Mouse (Mus musculus) midbrain, embryonic 15.5 days (tissue): ENCODE measurements around the gene Il31ra. TPM values are rescaled to one million over a fixed set of nuclear protein-coding genes. Genes with fewer than 3 reads are reported as not detected.
"Not testable (repeated sequence)": the region's sequence is repeated elsewhere in the genome, so short reads cannot be mapped to it uniquely, and the experiment has no call there.

Experiments
- ATAC-seq: fragments of 200-750 bp; cut with Nextera tagmentation; replicated peaks from 2 replicates; pipeline ENCODE4 v1.8.0; 2017; ENCODE audit warnings: moderate TSS enrichment
- H3K27ac ChIP-seq: fragments of 300-500 bp; sonication (generic); 2 replicates; pipeline ENCODE4 v1.5.1; 2015; ENCODE audit warnings: mild to moderate bottlenecking, inconsistent platforms
- H3K27me3 ChIP-seq: fragments of 300-500 bp; sonication (generic); replicated peaks from 2 replicates; pipeline ENCODE4 v1.6.1; 2015; ENCODE audit warnings: inconsistent platforms
- H3K36me3 ChIP-seq: fragments of 300-500 bp; sonication (generic); replicated peaks from 2 replicates; pipeline ENCODE4 v1.6.1; 2015; ENCODE audit warnings: inconsistent platforms
- H3K4me1 ChIP-seq: fragments of 300-500 bp; sonication (generic); 2 replicates; pipeline ENCODE4 v1.6.1; 2015; ENCODE audit warnings: inconsistent platforms
- H3K4me2 ChIP-seq: fragments of 300-500 bp; sonication (generic); 2 replicates; pipeline ENCODE4 v1.6.1; 2015; ENCODE audit warnings: inconsistent platforms, mild to moderate bottlenecking, moderate library complexity
- H3K4me3 ChIP-seq: fragments of 300-500 bp; sonication (generic); 2 replicates; pipeline ENCODE4 v1.5.1; 2015; ENCODE audit warnings: mild to moderate bottlenecking, inconsistent platforms
- H3K9ac ChIP-seq: fragments of 300-500 bp; sonication (generic); 2 replicates; pipeline ENCODE4 v1.6.1; 2015; ENCODE audit warnings: mild to moderate bottlenecking, inconsistent platforms
- H3K9me3 ChIP-seq: fragments of 300-500 bp; sonication (generic); 2 replicates; pipeline ENCODE4 v1.6.1; 2016; ENCODE audit warnings: inconsistent platforms
- WGBS: fragments of 180-500 bp; shearing (Covaris S2); methylation state at CpG from one replicate; pipeline ENCODE4 v1.1.7; 2015; ENCODE audit warnings: mixed read lengths; 5-methylcytosine and 5-hydroxymethylcytosine counted together
- polyA plus RNA-seq: library from polyadenylated mRNA; unstranded; fragments of >200 nt; fragmentation: Nextera tagmentation; extraction: Ambion mirVana; gene quantifications from 2 replicates; pipeline ENCODE4 v1.2.1, GENCODE M21; 2015

Il31ra gene
- not detected in 2 replicates for polyA plus RNA-seq

DNA sequence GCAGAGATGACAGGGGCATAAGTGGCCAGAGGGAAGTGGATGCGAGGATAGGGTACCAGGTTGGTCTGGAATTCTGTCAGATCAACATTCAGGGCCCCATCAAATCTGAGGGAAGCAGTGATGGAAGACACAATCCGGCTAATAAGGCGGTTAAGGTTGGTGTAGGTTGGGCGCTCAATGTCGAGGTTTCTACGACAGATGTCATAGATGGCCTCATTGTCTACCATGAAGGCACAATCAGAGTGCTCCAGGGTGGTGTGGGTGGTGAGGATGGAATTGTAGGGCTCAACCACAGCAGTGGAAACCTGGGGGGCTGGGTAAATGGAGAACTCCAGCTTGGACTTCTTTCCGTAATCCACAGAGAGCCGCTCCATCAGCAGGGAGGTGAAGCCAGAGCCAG lies at the start of gene Il31ra:
Gene Il31ra, minus strand, starts transcription at position 101 of the 400 bp plus-strand sequence.
- not testable (repeated sequence) for H3K27me3 ChIP-seq, H3K4me3 ChIP-seq, H3K36me3 ChIP-seq, H3K4me2 ChIP-seq, ATAC-seq, H3K9me3 ChIP-seq, H3K4me1 ChIP-seq, H3K9ac ChIP-seq, H3K27ac ChIP-seq
- 97% methylated on average over 4 of the region's 8 CpGs for WGBS

DNA sequence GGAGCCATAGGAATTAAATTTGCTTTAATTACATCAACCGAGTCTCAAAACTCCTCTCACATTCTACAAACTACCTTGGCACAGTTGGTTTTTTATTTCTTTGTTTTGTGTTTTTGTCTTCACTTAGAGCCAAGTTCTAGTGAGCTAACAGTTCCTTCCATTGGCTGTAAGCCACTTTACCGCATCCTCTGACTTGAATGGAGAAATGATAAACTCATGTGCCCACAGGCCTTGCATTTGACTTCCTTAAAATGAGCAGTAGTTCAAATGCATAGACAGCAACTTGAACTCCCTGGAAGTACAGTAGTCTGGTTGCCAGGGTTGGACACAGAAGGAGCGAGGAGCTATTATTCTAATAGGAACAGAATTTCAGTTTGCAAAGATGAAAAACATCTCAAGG lies 48.7 kb upstream of the Il31ra start:
- no peaks in the 10 kb centered on the region for H3K9me3 ChIP-seq
- no peak overlapping the region for H3K9ac ChIP-seq
- no peaks in the 10 kb centered on the region for H3K36me3 ChIP-seq
- H3K4me2 ChIP-seq = no peak overlapping the region
- 91% methylated on average over 3 of the region's 3 CpGs for WGBS
- no peaks in the 10 kb centered on the region for H3K4me1 ChIP-seq
- H3K27ac ChIP-seq = no peak overlapping the region
- no peak for ATAC-seq
- no peaks in the 10 kb centered on the region for H3K27me3 ChIP-seq
- no peak overlapping the region for H3K4me3 ChIP-seq

DNA sequence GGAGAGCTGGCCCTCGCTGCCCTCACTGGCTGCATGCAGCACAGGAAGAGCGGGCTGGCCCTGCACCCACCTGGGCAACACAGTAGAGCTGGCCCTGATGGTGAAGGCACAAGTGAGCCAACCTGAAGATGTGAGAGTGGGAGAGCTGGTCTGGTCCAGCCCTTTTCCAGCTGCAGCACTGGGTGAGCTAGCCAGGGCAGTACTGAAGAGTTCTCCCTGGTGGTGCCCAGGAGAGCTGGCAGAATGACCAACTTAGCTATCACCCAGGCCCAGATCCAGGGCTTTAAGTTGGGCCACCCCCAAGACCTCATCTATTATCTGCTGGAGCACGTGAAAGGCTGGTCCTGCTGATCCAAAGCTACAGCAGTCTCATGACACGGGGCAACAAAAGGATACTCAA lies 45.0 kb upstream of the Il31ra start:
- WGBS = 70% methylated on average over 4 of the region's 4 CpGs
- ATAC-seq = no peak

DNA sequence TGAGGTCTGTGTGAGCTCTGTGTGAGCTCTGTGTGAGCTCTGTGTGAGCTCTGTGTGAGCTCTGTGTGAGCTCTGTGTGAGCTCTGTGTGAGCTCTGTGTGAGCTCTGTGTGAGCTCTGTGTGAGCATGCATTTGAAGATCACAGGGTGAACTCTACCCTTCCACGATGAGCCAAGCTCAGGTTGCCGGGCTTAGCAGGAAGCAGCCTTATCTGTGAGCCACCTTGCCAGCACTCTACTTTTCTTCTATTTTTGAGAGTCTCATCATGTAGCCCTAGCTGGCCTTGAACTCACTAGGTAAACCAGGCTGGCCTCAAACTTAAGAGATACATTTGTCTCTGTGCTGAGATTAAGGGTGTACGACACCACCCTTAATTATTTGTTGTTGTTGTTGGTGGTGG lies 42.3 kb upstream of the Il31ra start:
- no peaks in the 10 kb centered on the region for H3K9me3 ChIP-seq
- no peak overlapping the region for H3K9ac ChIP-seq
- no peak overlapping the region for H3K4me2 ChIP-seq
- 43% methylated on average over 3 of the region's 3 CpGs for WGBS
- no peaks in the 10 kb centered on the region for H3K4me1 ChIP-seq
- H3K36me3 ChIP-seq = no peaks in the 10 kb centered on the region
- no peak overlapping the region for H3K27ac ChIP-seq
- no peak for ATAC-seq
- H3K4me3 ChIP-seq = no peak overlapping the region
- no peaks in the 10 kb centered on the region for H3K27me3 ChIP-seq

More for the DNA sequence above, 45.0 kb upstream of the Il31ra start:
- H3K36me3 ChIP-seq = no peaks in the 10 kb centered on the region
- no peak overlapping the region for H3K4me2 ChIP-seq
- H3K4me3 ChIP-seq = no peak overlapping the region
- no peaks in the 10 kb centered on the region for H3K27me3 ChIP-seq
- no peak overlapping the region for H3K9ac ChIP-seq
- no peaks in the 10 kb centered on the region for H3K9me3 ChIP-seq
- no peak overlapping the region for H3K27ac ChIP-seq
- no peaks in the 10 kb centered on the region for H3K4me1 ChIP-seq

DNA sequence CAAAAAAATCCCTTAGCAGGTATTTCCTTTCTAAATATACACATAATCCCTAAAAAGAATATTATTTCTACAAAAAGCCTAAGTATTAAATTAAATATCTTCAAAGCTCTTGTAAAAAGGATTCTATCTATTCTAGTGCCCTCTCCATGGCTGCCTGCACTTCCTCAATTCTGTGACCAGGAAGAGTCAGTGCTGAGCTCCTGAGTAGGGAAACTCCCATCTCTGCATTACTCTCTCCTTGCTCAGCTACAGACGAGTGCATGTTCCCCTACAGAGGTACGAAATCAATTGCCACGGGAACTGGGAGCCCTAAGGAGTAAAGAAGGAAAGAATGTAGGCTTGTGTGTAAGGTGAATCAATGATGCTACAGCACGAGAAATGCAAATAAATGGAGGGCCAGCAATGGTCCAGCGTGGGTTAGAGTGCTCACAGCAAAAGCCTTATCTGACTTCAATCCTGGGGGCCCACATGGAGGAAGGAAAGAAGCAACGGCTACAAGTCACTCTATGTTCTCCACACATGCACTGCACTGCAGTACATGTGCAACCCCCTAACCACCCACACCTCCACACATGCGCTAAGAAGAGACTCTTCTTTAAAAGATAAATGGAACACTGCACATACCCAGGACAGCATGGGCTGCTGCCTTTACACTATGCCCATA lies 41.1 kb upstream of the Il31ra start:
- Histone ChIP-seq H3K9me3 (no peaks in the 10 kb centered on the region), H3K4me1 (no peaks in the 10 kb centered on the region), H3K27ac (no peak overlapping the region), H3K9ac (no peak overlapping the region), H3K4me2 (no peak overlapping the region), H3K27me3 (no peaks in the 10 kb centered on the region), H3K36me3 (no peaks in the 10 kb centered on the region), H3K4me3 (no peak overlapping the region)
- WGBS = 60% methylated on average over 7 of the region's 7 CpGs
- ATAC-seq = no peak

DNA sequence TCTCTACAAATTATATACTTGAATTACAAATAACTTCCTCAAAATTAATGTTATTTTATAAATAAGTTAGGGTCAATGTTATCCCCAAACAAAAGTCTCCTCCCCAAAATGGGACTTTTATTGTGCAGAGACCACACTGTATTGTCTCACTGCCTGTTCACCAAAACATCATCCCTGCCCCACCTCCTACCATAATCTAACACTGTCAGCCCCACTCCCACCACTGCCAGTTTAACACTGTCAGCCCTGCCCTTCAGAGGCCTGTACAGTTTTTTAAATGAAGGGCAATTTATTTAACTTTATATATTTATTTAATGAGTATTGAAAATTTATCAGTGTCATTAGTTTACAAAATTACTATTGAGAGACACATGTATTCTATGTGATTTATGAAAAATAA lies 31.4 kb upstream of the Il31ra start:
- Histone ChIP-seq H3K4me2 (no peak overlapping the region), H3K9ac (no peak overlapping the region), H3K4me1 (no peaks in the 10 kb centered on the region), H3K36me3 (no peaks in the 10 kb centered on the region), H3K9me3 (no peaks in the 10 kb centered on the region), H3K27me3 (no peaks in the 10 kb centered on the region), H3K27ac (no peak overlapping the region), H3K4me3 (no peak overlapping the region)
- no peak for ATAC-seq

DNA sequence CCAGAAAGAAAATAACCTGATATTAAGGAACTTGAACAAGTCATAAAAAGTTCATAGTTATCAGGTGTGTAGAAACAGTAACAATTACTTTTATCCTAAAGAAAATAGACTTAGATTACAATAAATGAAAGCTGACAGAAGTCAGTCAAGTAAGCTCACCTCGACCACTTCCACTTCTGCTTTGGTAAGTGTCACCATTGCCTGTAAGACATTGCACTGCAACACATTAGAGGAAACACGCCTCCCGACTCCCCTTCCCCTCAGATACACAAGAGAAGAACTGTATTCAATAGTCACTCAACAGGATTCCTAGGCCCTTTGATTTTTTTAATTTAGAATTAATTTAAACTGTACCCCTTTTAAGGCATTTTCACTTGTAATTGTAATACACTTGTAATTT lies 30.5 kb upstream of the Il31ra start:
- Histone ChIP-seq H3K27ac (no peak overlapping the region), H3K4me2 (no peak overlapping the region), H3K4me1 (no peaks in the 10 kb centered on the region), H3K36me3 (no peaks in the 10 kb centered on the region), H3K27me3 (no peaks in the 10 kb centered on the region), H3K9ac (no peak overlapping the region), H3K9me3 (no peaks in the 10 kb centered on the region), H3K4me3 (no peak overlapping the region)
- WGBS = 82% methylated on average over 3 of the region's 3 CpGs
- no peak for ATAC-seq

DNA sequence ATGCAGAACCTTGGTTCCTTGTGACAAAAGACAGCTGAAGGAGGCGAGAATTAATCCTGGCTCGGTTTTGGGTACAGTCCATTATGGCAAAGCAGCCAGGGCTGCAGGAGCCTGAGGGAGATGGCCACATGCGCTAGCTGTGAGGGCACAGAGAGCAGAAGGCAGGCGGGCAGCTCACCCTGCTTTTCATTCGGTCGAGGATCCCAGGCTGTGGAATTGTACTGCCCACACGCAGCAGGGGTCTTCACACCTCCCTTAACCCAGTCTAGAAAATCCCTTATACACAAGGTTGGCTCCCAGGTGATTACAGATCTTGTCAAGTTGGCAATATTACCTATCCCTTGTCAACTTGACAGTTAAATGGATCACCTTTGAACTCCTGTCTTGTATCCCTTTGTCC lies 29.5 kb upstream of the Il31ra start:
- Histone ChIP-seq H3K4me3 (no peak overlapping the region), H3K27me3 (no peaks in the 10 kb centered on the region), H3K36me3 (no peaks in the 10 kb centered on the region), H3K9ac (no peak overlapping the region), H3K4me2 (no peak overlapping the region), H3K4me1 (no peaks in the 10 kb centered on the region), H3K27ac (no peak overlapping the region), H3K9me3 (no peaks in the 10 kb centered on the region)
- WGBS = 51% methylated on average over 7 of the region's 7 CpGs
- ATAC-seq = no peak

DNA sequence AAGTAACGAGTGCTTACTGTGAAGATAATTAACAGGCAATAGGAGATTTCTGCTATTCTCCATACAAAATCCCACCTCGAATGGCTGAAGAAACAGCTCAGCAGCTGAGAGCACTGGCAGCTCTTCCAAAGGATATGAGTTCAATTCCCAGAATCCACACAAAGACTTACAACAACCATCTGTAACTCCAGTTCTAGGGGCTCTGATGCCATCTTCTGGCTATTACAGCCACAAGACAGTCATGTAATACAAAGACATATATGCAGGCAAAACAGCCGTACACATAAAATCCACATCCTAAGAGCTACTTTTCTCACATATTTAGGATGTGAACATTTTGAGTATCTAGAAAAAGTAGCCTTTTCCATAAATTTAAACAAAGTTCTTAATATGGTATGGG lies 27.4 kb upstream of the Il31ra start:
- Histone ChIP-seq H3K4me3 (no peak overlapping the region), H3K27ac (no peak overlapping the region), H3K4me2 (no peak overlapping the region), H3K9ac (no peak overlapping the region), H3K9me3 (no peaks in the 10 kb centered on the region), H3K36me3 (no peaks in the 10 kb centered on the region), H3K4me1 (no peaks in the 10 kb centered on the region), H3K27me3 (no peaks in the 10 kb centered on the region)
- WGBS = 83% methylated on average over 3 of the region's 3 CpGs
- no peak for ATAC-seq

DNA sequence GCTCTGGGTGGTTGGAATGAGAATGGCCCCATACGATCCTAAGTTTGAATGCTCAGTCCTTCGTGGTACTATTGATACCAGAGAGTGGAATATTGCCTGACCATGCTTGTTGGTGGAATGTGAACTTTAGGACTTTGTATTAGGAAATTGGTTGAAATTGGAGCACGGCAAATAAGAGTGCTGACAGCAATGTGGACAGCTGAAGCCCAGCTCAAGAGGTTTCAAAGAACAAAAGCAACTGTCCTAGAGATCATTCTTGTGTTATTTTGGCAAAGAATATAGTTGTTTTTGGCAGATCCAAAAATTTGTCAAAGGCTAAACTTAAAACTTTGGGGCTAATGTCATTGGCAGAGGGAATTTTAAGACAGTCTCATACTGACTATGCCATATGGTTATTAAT lies 14.4 kb upstream of the Il31ra start:
- no peaks in the 10 kb centered on the region for H3K27me3 ChIP-seq
- no peak overlapping the region for H3K27ac ChIP-seq
- WGBS = 93% methylated on average over 3 of the region's 3 CpGs
- no peaks in the 10 kb centered on the region for H3K4me1 ChIP-seq
- no peak for ATAC-seq
- no peak overlapping the region for H3K4me2 ChIP-seq
- H3K9me3 ChIP-seq = no peaks in the 10 kb centered on the region
- no peak overlapping the region for H3K4me3 ChIP-seq
- no peak overlapping the region for H3K9ac ChIP-seq
- H3K36me3 ChIP-seq = no peaks in the 10 kb centered on the region

DNA sequence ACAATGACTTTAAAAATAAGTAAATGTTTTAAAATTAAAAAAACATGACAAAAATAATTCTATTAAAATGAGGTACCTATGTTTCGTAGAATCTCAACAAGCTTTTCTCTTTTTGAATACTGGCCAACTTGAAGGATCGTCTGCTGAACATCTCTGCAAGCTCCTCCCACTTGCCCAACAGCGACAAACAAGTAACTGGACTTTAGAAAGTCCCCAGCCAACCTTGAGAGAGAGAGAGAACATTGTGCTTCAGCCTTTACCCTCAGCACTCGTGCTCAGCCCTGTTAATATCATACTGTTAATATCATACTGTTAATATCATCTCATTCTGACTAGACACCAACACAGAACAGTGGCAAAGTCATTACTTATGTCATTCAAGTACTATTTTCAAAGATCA lies 10.3 kb upstream of the Il31ra start:
- Histone ChIP-seq H3K4me2 (no peak overlapping the region), H3K4me1 (no peaks in the 10 kb centered on the region), H3K27me3 (no peaks in the 10 kb centered on the region), H3K9me3 (no peaks in the 10 kb centered on the region), H3K9ac (no peak overlapping the region), H3K36me3 (no peaks in the 10 kb centered on the region), H3K4me3 (no peak overlapping the region), H3K27ac (no peak overlapping the region)
- ATAC-seq = no peak
- 72% methylated on average over 4 of the region's 4 CpGs for WGBS

DNA sequence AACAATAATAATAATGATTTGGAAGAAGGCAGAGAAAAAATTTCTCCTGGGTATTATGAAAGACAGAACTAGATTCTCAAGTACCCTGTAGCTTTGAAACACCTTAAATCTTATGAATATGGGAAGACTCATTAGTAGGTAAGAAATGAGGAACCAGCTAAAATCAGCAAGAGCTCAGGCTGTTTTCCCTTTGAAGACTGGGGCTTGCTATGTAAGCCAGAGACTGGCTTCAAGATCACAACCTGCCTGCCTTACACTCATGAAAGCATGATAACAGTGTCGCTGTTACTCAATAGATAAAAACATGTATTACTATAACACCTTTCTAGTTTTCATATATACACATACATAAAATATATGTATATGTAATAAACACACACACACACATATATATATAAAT lies 9.7 kb upstream of the Il31ra start:
- no peak overlapping the region for H3K4me3 ChIP-seq
- ATAC-seq = no peak
- no peak overlapping the region for H3K4me2 ChIP-seq
- no peak overlapping the region for H3K27ac ChIP-seq
- H3K27me3 ChIP-seq = no peaks in the 10 kb centered on the region
- H3K9ac ChIP-seq = no peak overlapping the region
- H3K4me1 ChIP-seq = no peaks in the 10 kb centered on the region
- no peaks in the 10 kb centered on the region for H3K9me3 ChIP-seq
- 91% methylated on average over 1 of the region's 1 CpGs for WGBS
- H3K36me3 ChIP-seq = no peaks in the 10 kb centered on the region

DNA sequence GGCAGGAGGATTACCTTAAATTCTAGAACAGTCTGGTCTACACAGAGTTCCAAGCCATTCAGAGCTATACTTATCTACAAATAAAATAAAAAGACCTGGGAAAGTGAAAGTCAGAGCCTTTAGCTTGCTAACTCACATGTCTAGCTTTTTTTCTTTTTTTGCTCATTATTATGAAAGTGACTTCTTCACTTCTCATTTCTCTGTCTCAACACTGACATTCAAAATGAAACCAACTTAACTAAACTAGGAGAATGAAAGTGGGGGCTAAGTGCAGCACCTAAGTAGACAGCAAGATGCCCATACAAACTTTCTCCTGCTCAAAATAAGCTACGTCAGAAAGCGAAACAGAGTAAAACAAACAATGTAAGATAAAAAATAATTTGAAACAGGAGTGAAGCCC lies 8.4 kb upstream of the Il31ra start:
- Histone ChIP-seq H3K4me2 (no peak overlapping the region), H3K4me1 (no peaks in the 10 kb centered on the region), H3K9me3 (no peaks in the 10 kb centered on the region), H3K9ac (no peak overlapping the region), H3K27me3 (no peaks in the 10 kb centered on the region), H3K27ac (no peak overlapping the region), H3K4me3 (no peak overlapping the region), H3K36me3 (no peaks in the 10 kb centered on the region)
- no peak for ATAC-seq
- WGBS = 89% methylated on average over 2 of the region's 2 CpGs
